Mouse (Mus musculus) kidney, adult 2 months (tissue): ENCODE measurements around the gene Hcar1. TPM values are rescaled to one million over a fixed set of nuclear protein-coding genes. Genes with fewer than 3 reads are reported as not detected.

Experiments
- DNase-seq: peaks from one replicate; pipeline ENCODE4 v3.0.0; 2021
- H3K27ac ChIP-seq: fragments of 200-500 bp; 2 replicates; pipeline ENCODE4 v1.5.1; 2012; ENCODE audit warnings: low read depth, low read length, control low read depth, inconsistent platforms; ENCODE audit not compliant: insufficient read depth
- H3K27me3 ChIP-seq: fragments of 200-500 bp; replicated peaks from 2 replicates; pipeline ENCODE4 v1.6.1; 2012; ENCODE audit warnings: mild to moderate bottlenecking, moderate library complexity, low read length, inconsistent platforms; ENCODE audit not compliant: control insufficient read depth, insufficient read depth
- H3K36me3 ChIP-seq: fragments of 200-500 bp; 2 replicates; pipeline ENCODE4 v1.6.1; 2012; ENCODE audit warnings: mild to moderate bottlenecking, moderate library complexity, low read length, inconsistent platforms; ENCODE audit not compliant: control insufficient read depth, insufficient read depth
- H3K4me1 ChIP-seq: fragments of 200-500 bp; 2 replicates; pipeline ENCODE4 v1.6.1; 2011; ENCODE audit warnings: low read length; ENCODE audit not compliant: control insufficient read depth, insufficient read depth
- H3K4me3 ChIP-seq: fragments of 200-500 bp; 2 replicates; pipeline ENCODE4 v1.5.1; 2011; ENCODE audit warnings: mild to moderate bottlenecking, low read depth, low read length, control low read depth; ENCODE audit not compliant: insufficient read depth
- CTCF ChIP-seq: fragments of 200-500 bp; conservative IDR thresholded peaks from 2 replicates; pipeline ENCODE4 v1.5.1; 2011; ENCODE audit warnings: low read depth, mild to moderate bottlenecking, control low read depth, low read length, moderate library complexity, mixed read lengths; ENCODE audit not compliant: insufficient read depth, insufficient read length
- POLR2A ChIP-seq: fragments of 200-500 bp; IDR thresholded peaks from one replicate; pipeline ENCODE4 v1.6.1; 2011; ENCODE audit warnings: low read depth, low read length, control low read depth
- WGBS: fragments of 180-500 bp; shearing (Covaris S2); methylation state at CpG from one replicate; pipeline ENCODE4 v1.1.7; 2018; 5-methylcytosine and 5-hydroxymethylcytosine counted together
- polyA plus RNA-seq: library from polyadenylated mRNA; depleted of rRNA; stranded (reverse); fragments of >200 nt; gene quantifications from 2 replicates; pipeline ENCODE4 v1.2.3, GENCODE M21; 2012

Gene Hcar1
- polyA plus RNA-seq, 1 experiment, result 11.1 TPM

DNA sequence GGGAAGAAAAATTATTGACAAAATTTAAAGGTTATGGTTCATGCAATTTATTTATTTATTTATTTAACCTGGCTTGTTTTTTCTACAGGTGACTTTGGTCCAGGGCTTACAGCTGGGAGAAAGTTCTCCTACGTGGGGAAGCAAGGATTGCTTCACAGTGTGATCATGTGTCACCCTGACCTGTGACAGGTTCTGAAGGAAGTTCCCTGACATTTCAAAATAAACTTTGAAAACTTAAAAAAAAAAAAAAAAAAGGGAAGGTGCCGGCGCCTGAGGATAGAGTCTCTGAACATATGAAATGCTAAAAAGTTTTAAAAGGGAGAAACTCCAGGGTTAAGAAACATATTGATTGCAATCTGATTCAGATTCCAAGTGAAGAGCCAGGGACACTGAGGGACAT, 6.5 kb upstream of the Hcar1 start:
- Histone ChIP-seq H3K27ac (no peak overlapping the region), H3K36me3 (no peaks in the 10 kb centered on the region), H3K4me1 (no peaks in the 10 kb centered on the region), H3K4me3 (no peak overlapping the region), H3K27me3 (no peaks in the 10 kb centered on the region)
- 79% methylated on average over 3 of the region's 3 CpGs for WGBS
- TF ChIP-seq CTCF (no peak), POLR2A (no peak)
- DNase-seq, result no peak

DNA sequence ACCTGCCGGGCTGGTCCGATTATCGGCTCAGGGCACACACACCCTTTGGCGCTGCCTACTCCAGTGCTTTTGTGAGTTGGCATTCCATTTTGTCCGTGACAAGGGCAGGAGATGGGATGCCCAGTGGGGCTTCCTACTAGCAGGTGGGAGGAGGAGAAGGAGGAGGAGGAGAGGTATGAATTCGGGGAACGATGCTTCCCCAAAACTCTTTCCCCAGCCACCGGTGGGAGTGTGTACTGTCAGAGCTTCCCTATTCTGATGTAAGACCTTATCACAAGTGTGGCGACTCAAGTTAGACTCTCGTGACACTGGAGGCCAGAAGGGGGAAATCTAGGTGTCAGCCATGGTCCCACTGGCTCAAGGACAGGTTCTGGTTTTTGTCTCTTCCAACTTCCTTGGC, 4.5 kb upstream of the Hcar1 start:
- Histone ChIP-seq H3K27me3 (no peaks in the 10 kb centered on the region), H3K4me1 (no peaks in the 10 kb centered on the region), H3K27ac (no peak overlapping the region), H3K4me3 (no peak overlapping the region), H3K36me3 (no peaks in the 10 kb centered on the region)
- DNase-seq, result no peak
- 68% methylated on average over 10 of the region's 10 CpGs for WGBS
- no peak for TF ChIP-seq POLR2A
- TF ChIP-seq CTCF, result no peak

GRCm38 (mm10) chr5:123883891-123884290, 4.1 kb upstream of the Hcar1 start:
- WGBS, result 59% methylated on average over 7 of the region's 7 CpGs
- no peak overlapping the region for H3K4me3 ChIP-seq

GRCm38 (mm10) chr5:123880778-123881177, 958 bp upstream of the Hcar1 start:
- 89% methylated on average over 14 of the region's 14 CpGs for WGBS
- H3K4me1 ChIP-seq, result no peaks in the 10 kb centered on the region
- no peaks in the 10 kb centered on the region for H3K36me3 ChIP-seq
- H3K27me3 ChIP-seq, result no peaks in the 10 kb centered on the region
- H3K4me3 ChIP-seq, result no peak overlapping the region
- DNase-seq, result no peak
- TF ChIP-seq POLR2A, result no peak
- TF ChIP-seq CTCF, result no peak
- H3K27ac ChIP-seq, result no peak overlapping the region

More at GRCm38 (mm10) chr5:123883891-123884290, 4.1 kb upstream of the Hcar1 start:
- no peaks in the 10 kb centered on the region for H3K4me1 ChIP-seq
- TF ChIP-seq CTCF, result no peak
- DNase-seq, result no peak
- H3K36me3 ChIP-seq, result no peaks in the 10 kb centered on the region
- no peaks in the 10 kb centered on the region for H3K27me3 ChIP-seq
- H3K27ac ChIP-seq, result no peak overlapping the region

DNA sequence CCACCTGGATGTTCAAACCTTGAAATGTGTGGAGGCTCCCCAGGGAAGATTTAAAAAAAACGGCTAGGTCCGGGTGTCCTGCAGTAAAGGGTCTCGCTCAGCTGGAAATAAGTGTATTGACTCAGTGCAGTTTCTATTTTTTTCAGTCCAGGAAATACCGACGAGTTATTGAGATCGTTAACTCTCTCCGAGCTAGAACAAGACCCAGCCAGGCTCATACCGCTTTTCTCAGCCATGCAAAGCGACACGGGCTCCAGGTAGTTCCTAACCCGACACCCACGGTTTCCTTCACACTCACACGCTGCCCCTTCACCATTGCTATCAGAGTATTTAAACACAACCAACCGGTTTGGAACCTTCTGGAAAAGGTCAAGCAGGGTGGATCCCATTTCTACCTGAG, 1.8 kb downstream of the Hcar1 start:
- Histone ChIP-seq H3K4me1 (no peaks in the 10 kb centered on the region), H3K27ac (peak overlapping the region; percentile 48), H3K36me3 (no peaks in the 10 kb centered on the region), H3K27me3 (no peaks in the 10 kb centered on the region), H3K4me3 (peak overlapping the region; percentile 46)
- WGBS, result 6% methylated on average over 14 of the region's 14 CpGs
- TF ChIP-seq CTCF, result no peak
- no peak for TF ChIP-seq POLR2A
- DNase-seq, result no peak

- Histone ChIP-seq H3K4me1 (no peaks in the 10 kb centered on the region), H3K4me3 (no peak overlapping the region), H3K27me3 (no peaks in the 10 kb centered on the region), H3K27ac (no peak overlapping the region), H3K36me3 (no peaks in the 10 kb centered on the region)
- TF ChIP-seq POLR2A, result no peak
- no peak for TF ChIP-seq CTCF
- WGBS, result 81% methylated on average over 5 of the region's 5 CpGs
- no peak for DNase-seq
Measured at GRCm38 (mm10) chr5:123874177-123874576, 5.6 kb downstream of the Hcar1 start.

DNA sequence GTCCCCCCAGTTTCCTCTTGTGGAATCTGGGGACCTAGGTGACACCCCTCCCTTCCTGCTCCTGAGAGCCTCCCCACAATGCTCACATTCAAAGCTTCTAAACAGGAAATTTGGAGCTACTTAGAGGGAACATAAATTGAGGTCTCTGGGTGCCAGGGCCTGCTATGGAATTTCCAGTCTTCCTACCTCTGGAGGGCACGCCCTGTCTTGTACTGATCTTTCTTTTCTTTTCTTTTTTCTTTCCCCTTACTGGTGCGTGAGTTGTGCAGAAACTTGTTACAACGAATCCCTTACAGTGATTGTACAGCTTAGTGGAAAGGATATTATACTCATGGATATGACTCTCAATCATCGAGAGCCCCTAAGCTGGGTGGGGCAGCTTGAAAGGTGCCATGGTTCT, 10.2 kb downstream of the Hcar1 start:
- no peak for TF ChIP-seq CTCF
- no peak for TF ChIP-seq POLR2A
- H3K36me3 ChIP-seq, result no peaks in the 10 kb centered on the region
- no peaks in the 10 kb centered on the region for H3K27me3 ChIP-seq
- no peaks in the 10 kb centered on the region for H3K4me1 ChIP-seq
- H3K4me3 ChIP-seq, result no peak overlapping the region
- DNase-seq, result no peak
- no peak overlapping the region for H3K27ac ChIP-seq
- WGBS, result 82% methylated on average over 4 of the region's 4 CpGs

GRCm38 (mm10) chr5:123866457-123866856, 13.4 kb downstream of the Hcar1 start:
- WGBS, result 74% methylated on average over 4 of the region's 4 CpGs
- Histone ChIP-seq H3K4me1 (no peaks in the 10 kb centered on the region), H3K4me3 (no peak overlapping the region), H3K27me3 (no peaks in the 10 kb centered on the region), H3K27ac (no peak overlapping the region), H3K36me3 (no peaks in the 10 kb centered on the region)
- no peak for DNase-seq
- no peak for TF ChIP-seq CTCF
- no peak for TF ChIP-seq POLR2A
